Mouse (Mus musculus) forebrain, postnatal 0 days (tissue): ENCODE results near the gene Mpv17l. TPM values are rescaled to one million over a fixed set of nuclear protein-coding genes. Genes with fewer than 3 reads are reported as not detected.

ENCODE experiments used
- ATAC-seq: fragments of 200-750 bp; cut with Nextera tagmentation; 2 replicates; pipeline ENCODE4 v1.8.0; 2017; ENCODE audit warnings: mild to moderate bottlenecking, moderate library complexity
- DNase-seq: peaks from one replicate; pipeline ENCODE4 v3.0.0-alpha.2; 2015
- H3K27ac ChIP-seq: fragments of 300-500 bp; sonication (generic); 2 replicates; pipeline ENCODE4 v1.5.1; 2014; ENCODE audit warnings: low read depth, mild to moderate bottlenecking, antibody characterized with exemption, low read length, moderate library complexity, mixed read lengths
- H3K27me3 ChIP-seq: fragments of 300-500 bp; sonication (generic); 2 replicates; pipeline ENCODE4 v1.6.1; 2014; ENCODE audit warnings: mild to moderate bottlenecking, low read length, mixed read lengths; ENCODE audit not compliant: insufficient read depth
- H3K36me3 ChIP-seq: fragments of 300-500 bp; sonication (generic); 2 replicates; pipeline ENCODE4 v1.6.1; 2014; ENCODE audit warnings: mild to moderate bottlenecking, moderate library complexity; ENCODE audit not compliant: insufficient read depth
- H3K4me1 ChIP-seq: fragments of 300-500 bp; sonication (generic); 2 replicates; pipeline ENCODE4 v1.6.1; 2014; ENCODE audit warnings: antibody characterized with exemption; ENCODE audit not compliant: insufficient read depth
- H3K4me2 ChIP-seq: fragments of 300-500 bp; sonication (generic); 2 replicates; pipeline ENCODE4 v1.6.1; 2014; ENCODE audit warnings: low read depth, mild to moderate bottlenecking, moderate library complexity
- H3K4me3 ChIP-seq: fragments of 300-500 bp; sonication (generic); 2 replicates; pipeline ENCODE4 v1.5.1; 2014; ENCODE audit warnings: low read depth, low read length, mixed read lengths
- H3K9ac ChIP-seq: fragments of 300-500 bp; sonication (generic); 2 replicates; pipeline ENCODE4 v1.6.1; 2014; ENCODE audit warnings: mild to moderate bottlenecking
- H3K9me3 ChIP-seq: fragments of 300-500 bp; sonication (generic); 2 replicates; pipeline ENCODE4 v1.6.1; 2016; ENCODE audit warnings: low read length
- CTCF ChIP-seq: sonication (generic); IDR thresholded peaks from 2 replicates; pipeline ENCODE4 v1.5.1; 2016; ENCODE audit warnings: antibody characterized with exemption, control low read depth, low read depth
- WGBS: fragments of 180-500 bp; shearing (Covaris S2); extraction: QIAGEN DNeasy Blood & Tissue Kit; methylation state at CpG from one replicate; pipeline ENCODE4 v1.1.7; 2014; 5-methylcytosine and 5-hydroxymethylcytosine counted together
- polyA plus RNA-seq: library from polyadenylated mRNA; unstranded; fragments of >200 nt; fragmentation: Nextera tagmentation; extraction: Ambion mirVana; gene quantifications from 2 replicates; pipeline ENCODE4 v1.2.1, GENCODE M21; 2015
- total RNA-seq: library from RNA; depleted of rRNA; stranded (reverse); fragments of >200 nt; gene quantifications from 2 replicates; pipeline ENCODE4 v1.2.3, GENCODE M21; 2014; rRNA removed

Mpv17l gene
- total and polyA plus RNA-seq, 2 experiments from 2014 or later = 43.7 to 46.1 TPM

GRCm38 (mm10) chr16:13986197-13986573 lies 83.2 kb downstream of the Mpv17l start:
- ATAC-seq (peak; percentile 56), DNase-seq (no peak)
- no peak for TF ChIP-seq CTCF
- Histone ChIP-seq H3K4me2 (peak overlapping the region; percentile 62), H3K36me3 (no peaks in the 10 kb centered on the region), H3K9me3 (no peaks in the 10 kb centered on the region), H3K27me3 (no peaks in the 10 kb centered on the region), H3K4me1 (peaks cover 15% of the 10 kb centered on the region), H3K4me3 (peak overlapping the region; percentile 75), H3K9ac (peak overlapping the region; percentile 89), H3K27ac (peak overlapping the region; percentile 96)
- WGBS = 38% methylated on average over 3 of the region's 3 CpGs

- 2% methylated on average over 30 of the region's 31 CpGs for WGBS
- peak within 1 kb of the TSS; percentile 62 for H3K4me2 ChIP-seq
- peak; percentile 93 for ATAC-seq
Measured at GRCm38 (mm10) chr16:13986574-13987478, 83.9 kb downstream of the Mpv17l start, which contains the start of the genes 2900011O08Rik and Ifitm7. 2900011O08Rik (plus strand) TSS chr16:13986604. Ifitm7 (minus strand) TSS chr16:13986888.

GRCm38 (mm10) chr16:13992518-13993248 lies 89.7 kb downstream of the Mpv17l start:
- DNase-seq (no peak), ATAC-seq (no peak)
- no peaks in the 10 kb centered on the region for H3K27me3 ChIP-seq
- TF ChIP-seq CTCF = no peak
- H3K36me3 ChIP-seq = no peaks in the 10 kb centered on the region
- H3K4me1 ChIP-seq = peaks cover 12% of the 10 kb centered on the region
- no peaks in the 10 kb centered on the region for H3K9me3 ChIP-seq
- no peak overlapping the region for H3K4me2 ChIP-seq
- H3K4me3 ChIP-seq = no peak overlapping the region
- no peak overlapping the region for H3K27ac ChIP-seq
- H3K9ac ChIP-seq = no peak overlapping the region
- WGBS = 91% methylated on average over 11 of the region's 11 CpGs

More at GRCm38 (mm10) chr16:13986574-13987478, 83.9 kb downstream of the Mpv17l start, which contains the start of the genes 2900011O08Rik and Ifitm7:
- DNase-seq = peak; percentile 80
- Histone ChIP-seq H3K27me3 (no peaks in the 10 kb centered on the region), H3K4me3 (peak within 1 kb of the TSS; percentile 75), H3K27ac (peak within 1 kb of the TSS; percentile 96), H3K4me1 (peaks cover 15% of the 10 kb centered on the region), H3K9me3 (no peaks in the 10 kb centered on the region), H3K36me3 (no peaks in the 10 kb centered on the region), H3K9ac (peak within 1 kb of the TSS; percentile 89)
- no peak for TF ChIP-seq CTCF

- Histone ChIP-seq H3K9me3 (no peaks in the 10 kb centered on the region), H3K4me2 (no peak overlapping the region), H3K4me3 (no peak overlapping the region), H3K4me1 (no peaks in the 10 kb centered on the region), H3K27ac (no peak overlapping the region), H3K9ac (no peak overlapping the region), H3K27me3 (no peaks in the 10 kb centered on the region), H3K36me3 (0 out of 2 replicates have a peak, but pooled peaks cover 3% of the 10 kb centered on the region)
- no peak for TF ChIP-seq CTCF
- DNase-seq (no peak), ATAC-seq (no peak)
- 90% methylated on average over 1 of the region's 1 CpGs for WGBS
Measured at GRCm38 (mm10) chr16:13994076-13994475, 91.1 kb downstream of the Mpv17l start.

- Histone ChIP-seq H3K4me2 (no peak overlapping the region), H3K27me3 (no peaks in the 10 kb centered on the region), H3K36me3 (0 out of 2 replicates have a peak, but pooled peaks cover 3% of the 10 kb centered on the region), H3K27ac (no peak overlapping the region), H3K4me3 (no peak overlapping the region), H3K4me1 (no peaks in the 10 kb centered on the region), H3K9ac (no peak overlapping the region), H3K9me3 (no peaks in the 10 kb centered on the region)
- ATAC-seq (no peak), DNase-seq (no peak)
- TF ChIP-seq CTCF = no peak
- 91% methylated on average over 1 of the region's 1 CpGs for WGBS
Measured at GRCm38 (mm10) chr16:13994502-13994901, 91.5 kb downstream of the Mpv17l start.

Other genes with a start within 250 kb of the Mpv17l start
- 17.2 and 20.9 TPM in 2 replicates for gene Parn, start 235.0 kb upstream of the Mpv17l start, total RNA-seq
- 34.9 and 38.1 TPM in 2 replicates for gene Parn, start 235.0 kb upstream of the Mpv17l start, polyA plus RNA-seq
- 39.8 and 41.2 TPM in 2 replicates for gene Bfar, start 231.3 kb upstream of the Mpv17l start, total RNA-seq
- gene Bfar, start 231.3 kb upstream of the Mpv17l start, polyA plus RNA-seq = 25.1 and 33.0 TPM in 2 replicates
- gene 3110001I22Rik, start 231.2 kb upstream of the Mpv17l start, total RNA-seq = 5.6 and 7.7 TPM in 2 replicates
- gene 3110001I22Rik, start 231.2 kb upstream of the Mpv17l start, polyA plus RNA-seq = 3.5 and 3.6 TPM in 2 replicates
- not detected in 2 replicates for gene Pla2g10, start 172.2 kb upstream of the Mpv17l start, total RNA-seq
- gene Pla2g10, start 172.2 kb upstream of the Mpv17l start, polyA plus RNA-seq = 0.15 and 0.16 TPM in 2 replicates
- gene Rrn3, start 122.5 kb upstream of the Mpv17l start, total RNA-seq = 89.7 and 104 TPM in 2 replicates
- gene Rrn3, start 122.5 kb upstream of the Mpv17l start, polyA plus RNA-seq = 70.0 and 80.7 TPM in 2 replicates
- 163 and 181 TPM in 2 replicates for gene Ntan1, start 84.3 kb upstream of the Mpv17l start, total RNA-seq
- 231 and 254 TPM in 2 replicates for gene Ntan1, start 84.3 kb upstream of the Mpv17l start, polyA plus RNA-seq
- gene Pdxdc1, start within 50 bp of the Mpv17l start, total RNA-seq = 67.4 and 70.8 TPM in 2 replicates
- 54.4 and 60.2 TPM in 2 replicates for gene Pdxdc1, start within 50 bp of the Mpv17l start, polyA plus RNA-seq
- gene 2900011O08Rik, start 83.4 kb downstream of the Mpv17l start, total RNA-seq = 165 and 188 TPM in 2 replicates
- 194 and 213 TPM in 2 replicates for gene 2900011O08Rik, start 83.4 kb downstream of the Mpv17l start, polyA plus RNA-seq
- gene Ifitm7, start 83.7 kb downstream of the Mpv17l start, total RNA-seq = 0.48 and 0.92 TPM in 2 replicates
- gene Ifitm7, start 83.7 kb downstream of the Mpv17l start, polyA plus RNA-seq = 0.36 and 0.44 TPM in 2 replicates